Mouse (Mus musculus) CD4-positive, CD25-positive, alpha-beta regulatory T cell, adult 4 months (primary cell): ENCODE measurements around the gene Coa7. TPM values are rescaled to one million over a fixed set of nuclear protein-coding genes. Genes with fewer than 3 reads are reported as not detected.

Source experiments
- ATAC-seq: one replicate; pipeline ENCODE4 v1.8.0; 2017
- polyA plus RNA-seq, 2 experiments: library from polyadenylated mRNA; unstranded; fragments of 100-300 nt; shearing (Covaris generic); gene quantifications; one replicate each; pipeline ENCODE4 v1.2.1; 2017

Coa7 gene
- polyA plus RNA-seq, 2 experiments from 2014 or later: 17.4 to 26.6 TPM

GRCm38 (mm10) chr4:108386087-108386486 lies 58.1 kb downstream of the Coa7 start:
- ATAC-seq: no peak

GRCm38 (mm10) chr4:108387106-108387505 lies 59.2 kb downstream of the Coa7 start:
- no peak for ATAC-seq

- no peak for ATAC-seq
These were observed 59.8 kb downstream of the Coa7 start for GRCm38 (mm10) chr4:108387681-108388253.

GRCm38 (mm10) chr4:108388741-108389140 lies 60.8 kb downstream of the Coa7 start:
- ATAC-seq: no peak

- no peak for ATAC-seq
These were observed 63.2 kb downstream of the Coa7 start for GRCm38 (mm10) chr4:108391124-108391523.

Other genes starting within 250 kb of the Coa7 start
- gene Podn, start 231.7 kb upstream of the Coa7 start, polyA plus RNA-seq: not detected
- gene Scp2, start 183.1 kb upstream of the Coa7 start, polyA plus RNA-seq: 100 to 1,000 TPM; 274 to 352 TPM
- 1 to 10 TPM; 1.5 to 2.6 TPM for gene Echdc2, start 162.7 kb upstream of the Coa7 start, polyA plus RNA-seq
- not detected for gene Zyg11a, start 110.1 kb upstream of the Coa7 start, polyA plus RNA-seq
- 10 to 100 TPM; 12.4 to 12.9 TPM for gene Zyg11b, start 27.0 kb upstream of the Coa7 start, polyA plus RNA-seq
- not detected for gene Shisal2a, start 55.2 kb downstream of the Coa7 start, polyA plus RNA-seq
- 1 to 10 TPM; 4.4 to 5.1 TPM for gene Gpx7, start 78.8 kb downstream of the Coa7 start, polyA plus RNA-seq
- gene Tut4, start 131.3 kb downstream of the Coa7 start, polyA plus RNA-seq: 10 to 100 TPM; 81.5 to 96.5 TPM